Mouse (Mus musculus) embryo, embryonic 9.5 days (tissue): Measurements from ENCODE around the gene Pid1.
A peak's percentile ranks its signal among the peaks of the same experiment; 100 is the strongest.
"Not testable (repeated sequence)": the region's sequence is repeated elsewhere in the genome, so short reads cannot be mapped to it uniquely, and the experiment has no call there.

Source experiments
- DNase-seq: peaks from one replicate; pipeline ENCODE4 v3.0.0-alpha.2; 2017; ENCODE audit errors: extremely low spot score

The Pid1 gene

DNA sequence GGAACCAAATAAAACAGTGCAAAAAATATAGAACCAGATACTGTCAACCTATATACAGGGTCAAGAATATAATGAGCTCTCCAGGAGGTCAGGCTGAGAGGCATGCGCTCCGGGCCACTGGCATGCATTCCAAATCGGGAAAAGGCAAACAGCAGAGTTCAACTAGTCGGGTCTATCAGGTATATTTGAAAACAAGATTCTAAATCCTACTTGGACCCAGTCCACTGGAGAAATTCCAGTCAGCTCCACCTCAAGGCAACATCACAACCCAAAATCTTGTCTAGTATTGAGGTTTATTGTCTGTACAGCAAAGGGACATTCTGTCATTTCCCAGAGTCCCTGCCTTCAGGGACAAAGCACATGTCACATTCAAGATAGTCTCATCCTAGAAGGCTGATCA lies 91.0 kb downstream of the Pid1 start:
- DNase-seq: no peak

DNA sequence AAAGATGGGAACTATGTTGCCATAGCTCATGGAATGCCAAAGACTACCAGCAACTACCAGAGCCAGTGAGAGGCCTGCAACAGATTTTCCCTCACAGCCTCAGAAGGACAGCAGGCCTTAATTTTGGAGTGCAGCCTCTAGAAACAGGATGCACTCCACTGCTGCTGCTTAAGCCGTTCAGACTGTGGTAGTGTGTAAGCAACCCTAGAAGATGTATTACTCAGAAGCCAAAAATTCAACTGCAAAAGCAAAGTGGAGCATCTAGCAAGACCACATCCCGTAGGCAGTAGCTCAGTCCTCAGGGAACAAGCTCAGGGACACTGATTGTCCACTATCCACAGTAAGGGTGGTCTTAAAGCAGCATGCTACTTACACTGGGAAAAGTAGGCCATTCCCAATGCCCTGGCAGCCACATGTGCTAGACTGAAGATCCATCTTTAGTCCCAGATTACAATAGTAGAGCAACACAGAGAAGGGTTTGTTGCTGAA lies 92.2 kb downstream of the Pid1 start:
- DNase-seq: no peak

DNA sequence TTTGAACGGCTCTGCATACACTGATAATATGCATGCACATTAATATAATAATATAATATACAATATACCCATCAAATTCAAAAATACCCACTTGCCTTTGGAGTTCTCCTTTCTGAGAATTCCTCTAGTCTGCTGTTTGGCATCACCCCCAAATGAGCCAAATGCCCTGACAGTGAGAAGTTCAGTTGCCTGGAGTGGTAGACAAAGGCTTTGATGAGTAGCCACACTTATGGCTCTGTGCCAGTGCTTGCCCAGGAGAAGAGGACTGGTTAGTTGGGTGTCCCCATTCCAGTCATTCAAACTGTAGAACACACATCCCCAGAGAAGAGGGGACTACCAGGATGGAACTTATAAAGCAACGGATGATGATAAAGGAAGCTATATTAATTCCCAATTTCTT lies 106.3 kb downstream of the Pid1 start:
- DNase-seq: no peak

DNA sequence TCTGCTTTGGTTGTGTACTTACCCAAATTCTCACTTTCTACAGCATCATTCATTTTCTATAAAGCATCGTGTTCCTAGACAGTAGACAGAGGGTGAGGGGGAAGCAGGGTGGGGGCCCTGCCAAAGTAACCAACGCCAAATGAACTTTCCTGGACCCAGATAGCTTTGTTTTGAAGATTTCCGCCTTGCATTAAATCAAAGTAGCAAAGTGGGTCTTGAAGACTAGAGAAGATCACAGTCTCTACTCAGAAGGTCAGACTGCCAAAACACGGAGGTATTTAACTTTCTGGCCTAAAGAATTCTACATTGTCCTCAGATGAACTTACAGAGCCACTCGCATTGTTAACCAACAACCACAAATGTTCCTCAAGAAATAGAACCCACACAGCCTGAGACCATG lies 109.6 kb downstream of the Pid1 start:
- DNase-seq: no peak

DNA sequence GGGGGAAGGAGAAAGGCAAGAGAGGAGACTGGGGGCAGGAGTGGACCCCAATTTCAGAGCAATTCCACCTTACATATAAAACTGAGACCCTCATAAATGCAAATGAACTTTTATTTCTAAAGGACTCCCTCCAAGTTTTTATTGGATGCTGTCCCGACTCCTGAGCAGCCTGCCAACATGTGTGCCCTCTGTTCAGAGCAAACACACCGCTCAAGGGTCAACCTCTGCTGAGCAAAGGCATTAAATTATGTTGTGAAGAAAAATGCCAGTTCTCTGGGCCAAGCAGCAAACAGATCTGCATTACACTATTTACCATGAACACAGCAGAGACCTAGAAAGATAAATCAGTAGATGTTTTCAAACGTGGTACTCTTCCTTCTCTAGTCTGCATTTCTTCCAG lies 110.1 kb downstream of the Pid1 start:
- DNase-seq: no peak

DNA sequence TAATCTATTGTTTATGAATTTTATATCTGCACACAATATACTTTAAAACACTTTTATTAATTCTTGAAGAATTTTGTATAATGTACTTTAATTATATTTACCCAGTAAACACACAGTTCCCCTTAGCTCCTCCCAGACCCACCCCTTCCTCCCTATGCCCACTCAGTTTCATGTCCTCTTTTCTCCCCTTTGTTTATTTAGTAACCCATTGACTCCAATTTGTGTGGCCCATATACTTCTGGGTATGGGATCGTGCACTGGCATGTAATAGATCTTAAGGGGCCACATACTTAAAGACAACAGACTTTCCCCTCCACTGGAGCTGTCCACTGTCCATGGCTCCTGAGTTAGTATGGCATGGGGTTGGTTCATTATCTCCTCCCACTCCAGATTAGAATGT lies 112.8 kb downstream of the Pid1 start:
- no peak for DNase-seq

DNA sequence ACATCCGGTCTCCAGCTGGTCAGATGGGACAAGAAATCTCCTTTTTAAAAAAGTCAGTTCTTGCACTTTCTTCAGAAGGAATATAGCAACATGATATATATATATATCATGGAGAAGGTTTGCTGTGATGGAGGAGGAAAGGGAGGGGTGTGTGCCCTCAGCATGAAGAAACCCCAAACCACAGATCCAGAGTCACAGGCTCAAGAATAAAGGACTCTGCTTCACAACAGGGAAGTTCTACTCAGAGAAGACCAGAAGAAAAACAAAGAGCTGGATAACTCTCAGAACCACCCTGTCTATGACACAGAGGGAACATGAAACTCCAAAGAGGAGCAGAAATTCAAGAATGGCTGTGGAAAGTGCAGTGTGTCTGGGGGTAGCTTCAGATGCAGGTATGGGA lies 113.2 kb downstream of the Pid1 start:
- no peak for DNase-seq

DNA sequence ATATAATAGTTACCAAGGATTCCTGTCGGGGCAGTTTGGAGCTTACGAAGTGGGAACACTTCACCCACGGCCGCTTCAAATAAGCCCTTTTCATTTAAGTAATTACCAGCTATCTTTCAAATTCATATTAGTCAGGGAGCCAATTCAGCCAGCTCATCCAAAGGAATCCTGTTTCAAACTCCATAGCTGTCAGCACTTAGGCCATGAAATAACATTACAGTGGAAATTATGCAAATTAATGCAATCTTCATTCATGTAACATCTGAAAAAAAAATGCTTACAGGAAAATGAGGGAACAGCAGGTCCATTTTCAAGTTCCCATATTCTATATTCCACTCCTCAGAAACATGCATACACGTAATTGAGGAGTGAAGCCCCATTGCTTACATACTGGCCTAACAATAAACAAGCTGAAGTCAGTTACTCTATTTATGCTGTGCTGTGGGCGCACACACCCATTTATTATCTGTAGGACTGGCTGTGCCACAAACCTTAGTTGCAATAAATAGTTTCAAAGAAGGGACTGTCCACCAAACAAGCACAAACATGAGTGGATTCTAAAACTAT lies 114.1 kb downstream of the Pid1 start:
- no peak for DNase-seq

DNA sequence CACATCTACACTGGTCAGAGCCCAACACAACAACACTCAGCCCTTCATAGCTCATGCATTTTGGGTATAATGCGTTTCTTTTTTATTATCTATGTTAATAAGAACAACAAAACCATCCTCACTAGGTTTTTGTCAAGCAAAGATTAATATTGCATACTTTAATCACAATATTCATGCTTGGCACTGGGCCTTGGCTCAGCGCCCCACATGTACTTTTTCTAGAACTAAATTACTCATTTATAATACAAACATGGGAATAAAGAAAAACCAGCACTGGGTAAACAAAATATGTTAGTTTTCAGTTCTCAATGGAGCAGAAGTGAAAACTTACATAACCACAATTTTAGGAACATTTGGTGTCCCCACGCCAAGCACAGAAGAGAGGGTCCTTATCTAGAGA lies 116.9 kb downstream of the Pid1 start:
- no peak for DNase-seq

DNA sequence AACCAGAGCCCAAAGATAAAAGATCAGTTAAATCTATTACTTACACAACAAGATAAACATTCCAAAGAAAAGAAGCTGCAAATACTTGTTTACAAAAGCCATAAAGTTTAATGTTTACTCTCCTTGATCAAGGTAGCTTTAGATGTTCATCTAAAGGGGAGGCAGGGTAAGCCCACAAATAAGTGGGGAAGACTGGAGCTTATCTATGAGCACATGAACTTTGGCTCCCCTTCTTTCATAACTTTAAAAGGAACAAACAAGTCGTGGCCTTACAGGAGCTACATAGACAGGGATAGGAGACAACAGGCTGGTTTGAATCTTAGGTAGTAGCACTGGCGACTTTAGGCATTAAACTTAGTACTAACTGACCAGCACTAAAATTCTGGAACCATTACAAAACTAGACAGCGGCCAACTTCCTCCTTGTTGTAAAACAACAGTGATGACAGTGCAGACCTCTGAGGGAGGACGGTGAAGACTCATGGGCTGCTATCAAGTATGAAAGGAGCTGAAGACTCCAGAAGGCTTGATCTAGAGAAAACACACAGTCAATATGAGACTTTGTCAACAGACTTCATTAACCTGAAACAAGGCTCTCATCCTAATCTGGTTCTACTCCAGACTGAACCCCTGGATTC lies 122.7 kb downstream of the Pid1 start:
- DNase-seq: no peak

DNA sequence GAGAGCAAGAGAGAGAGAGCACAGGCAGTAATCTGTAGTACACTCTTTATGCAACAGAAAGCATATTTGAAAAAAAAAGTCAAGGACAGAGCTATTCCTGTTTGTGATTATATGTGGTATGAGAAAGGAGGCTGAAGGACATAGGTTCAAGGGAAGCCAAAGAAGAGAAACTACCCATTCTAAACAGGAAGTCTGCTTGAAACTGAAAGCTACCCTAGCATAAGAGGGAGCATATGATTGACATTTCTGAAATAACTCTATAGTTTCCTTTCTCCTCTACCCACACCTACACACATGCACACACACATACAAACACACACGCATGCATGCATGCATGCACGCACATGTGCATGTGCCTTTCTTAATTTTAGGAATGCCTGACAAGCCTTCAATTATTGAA lies 123.8 kb downstream of the Pid1 start:
- DNase-seq: no peak

DNA sequence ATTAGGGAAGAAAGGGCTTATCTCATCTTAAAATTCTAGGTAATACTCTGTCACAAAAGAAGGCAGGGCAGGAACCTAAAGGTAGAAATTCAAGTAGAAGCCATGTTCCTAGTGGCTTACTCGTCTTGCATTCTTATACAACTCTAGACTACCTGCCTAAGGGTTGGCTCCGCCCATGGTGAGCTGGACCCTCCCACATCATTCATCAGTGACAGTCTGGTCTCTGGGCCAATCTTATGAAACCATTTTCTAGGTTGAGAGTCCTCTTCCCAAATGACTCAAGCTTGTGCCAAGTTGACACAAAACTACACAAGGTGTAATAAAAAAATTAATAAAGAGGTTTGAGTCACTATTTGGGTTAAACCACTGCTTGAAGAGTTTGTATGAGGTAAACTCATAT lies 133.5 kb downstream of the Pid1 start:
- no peak for DNase-seq

DNA sequence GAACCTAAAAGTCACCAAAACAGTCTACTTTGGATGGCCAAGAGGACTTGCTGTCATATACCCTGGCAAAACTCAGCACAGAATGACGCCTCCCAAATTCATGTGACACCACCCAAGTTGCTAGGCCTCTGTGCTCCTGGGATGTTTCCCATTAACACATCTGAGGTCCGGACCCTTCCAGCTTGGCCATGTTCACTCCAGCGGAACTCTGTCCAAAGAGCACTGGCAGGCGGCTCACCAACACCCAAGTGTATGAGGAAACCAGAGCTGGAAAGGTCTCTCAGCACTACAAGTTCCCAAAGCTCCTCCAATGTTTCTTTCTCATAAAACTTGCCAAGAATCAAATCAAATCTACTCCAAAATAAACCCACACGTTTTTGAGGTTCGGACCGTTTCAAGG lies 138.4 kb downstream of the Pid1 start:
- no peak for DNase-seq

DNA sequence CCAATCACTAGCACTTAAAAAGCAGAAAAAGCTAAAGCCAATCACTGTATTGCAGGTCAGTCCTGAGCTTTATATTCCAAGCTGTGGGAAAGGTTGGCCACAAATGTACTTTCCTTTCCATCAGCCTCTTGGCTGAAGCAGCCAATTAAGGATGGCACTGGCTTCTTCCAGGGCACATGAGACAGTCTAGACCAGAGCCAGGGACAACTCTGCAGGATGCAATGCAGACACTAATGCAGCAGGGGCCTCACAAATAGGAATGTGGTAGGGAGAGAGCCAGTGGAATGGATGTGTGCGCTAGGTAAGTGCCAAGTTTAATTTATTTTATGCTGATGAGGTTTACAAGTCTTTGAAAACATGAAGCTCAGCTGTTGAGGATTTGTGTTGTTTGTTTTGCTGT lies 141.9 kb downstream of the Pid1 start:
- DNase-seq: no peak

DNA sequence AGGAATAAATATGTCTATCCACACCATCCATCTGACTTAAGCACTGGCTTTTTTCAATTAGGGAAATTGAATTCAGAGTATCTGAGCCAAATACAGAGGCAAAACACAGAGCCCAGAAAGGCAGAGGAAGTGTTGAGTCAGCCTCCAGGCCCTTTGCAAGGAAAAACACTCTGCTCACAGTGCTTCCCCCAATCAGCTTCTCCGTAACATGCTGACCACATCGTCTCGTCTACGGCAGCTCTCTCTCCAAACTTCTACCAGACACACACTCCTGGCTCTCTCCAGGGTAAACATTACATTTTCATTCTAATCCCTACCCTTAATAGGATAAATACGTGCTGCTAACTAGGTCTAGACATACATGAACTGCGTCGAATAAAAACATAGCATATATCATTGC lies 145.4 kb downstream of the Pid1 start:
- DNase-seq: no peak

DNA sequence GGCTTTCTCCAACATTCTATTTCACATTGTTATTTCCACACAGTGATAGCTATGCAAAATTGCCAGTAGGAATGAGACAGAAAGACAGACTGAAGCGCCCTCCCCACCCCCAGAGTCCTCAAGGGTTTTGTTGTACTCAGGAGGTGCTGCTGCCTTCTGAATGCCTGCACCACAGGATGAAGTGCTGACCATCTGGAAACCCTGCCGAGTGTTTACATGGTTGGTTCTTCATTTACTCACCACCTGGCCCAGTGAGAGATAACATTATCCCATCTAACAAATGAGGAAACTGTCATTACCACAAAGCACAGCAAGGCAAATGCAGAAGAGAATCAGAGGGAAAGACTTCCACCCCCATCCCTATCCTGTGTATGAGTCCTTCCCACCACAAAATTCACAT lies 146.2 kb downstream of the Pid1 start:
- no peak for DNase-seq

DNA sequence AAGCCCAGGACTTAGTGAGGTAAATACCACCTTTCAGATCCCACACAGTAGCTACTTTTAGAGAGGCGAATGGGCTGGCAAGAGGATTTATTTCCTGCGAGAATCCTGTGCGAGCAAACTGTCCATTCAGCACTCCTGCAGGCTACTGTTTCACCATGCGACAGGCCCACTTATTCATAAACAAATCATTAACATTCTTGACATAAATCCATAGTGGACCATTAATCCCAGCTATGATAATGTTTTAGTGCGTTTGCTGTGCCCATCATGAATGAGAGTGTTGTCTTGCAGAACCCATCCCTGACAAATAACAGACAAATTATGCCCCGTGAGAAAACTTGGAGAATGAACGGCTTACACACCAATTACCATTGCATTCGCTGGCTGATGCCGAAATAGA lies 152.5 kb downstream of the Pid1 start:
- DNase-seq: no peak

DNA sequence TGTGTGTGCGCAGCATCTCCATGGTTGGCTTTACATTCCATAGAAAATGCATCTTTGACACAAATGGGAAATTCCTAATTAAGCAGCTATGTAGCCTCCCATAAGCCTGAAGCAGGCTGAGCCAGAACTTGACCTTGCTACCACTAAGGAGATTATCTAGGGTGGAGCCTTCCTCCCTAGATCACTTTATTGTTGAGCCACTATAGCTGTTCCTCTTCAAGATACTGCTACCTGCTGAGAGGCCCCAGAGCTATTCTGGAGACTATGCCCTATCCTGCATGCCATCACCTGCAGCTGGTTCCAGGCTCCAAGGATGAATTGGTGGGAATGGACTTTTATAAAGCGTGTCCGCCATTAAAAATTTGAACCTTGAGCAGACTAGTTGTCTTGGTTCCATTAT lies 158.2 kb downstream of the Pid1 start:
- not testable (repeated sequence) for DNase-seq

DNA sequence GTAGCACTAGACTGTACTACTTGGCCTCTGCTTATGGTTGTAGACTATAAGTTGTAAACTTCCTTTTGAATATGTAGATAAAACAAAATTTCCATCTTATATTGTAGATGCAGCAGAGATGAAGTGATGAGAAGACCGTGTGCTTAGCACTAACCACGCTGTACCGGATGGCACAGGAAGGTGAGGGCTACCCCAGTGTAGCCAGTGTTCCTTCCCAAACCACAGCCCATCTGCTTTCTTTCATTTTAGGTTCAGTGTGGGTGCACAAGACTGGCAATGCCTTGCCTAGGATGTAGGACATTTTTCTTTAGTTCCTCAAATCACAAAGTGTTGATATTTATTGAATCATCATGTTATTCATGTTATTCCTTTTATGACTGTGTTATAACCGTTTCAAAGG lies 160.5 kb downstream of the Pid1 start:
- DNase-seq: no peak

DNA sequence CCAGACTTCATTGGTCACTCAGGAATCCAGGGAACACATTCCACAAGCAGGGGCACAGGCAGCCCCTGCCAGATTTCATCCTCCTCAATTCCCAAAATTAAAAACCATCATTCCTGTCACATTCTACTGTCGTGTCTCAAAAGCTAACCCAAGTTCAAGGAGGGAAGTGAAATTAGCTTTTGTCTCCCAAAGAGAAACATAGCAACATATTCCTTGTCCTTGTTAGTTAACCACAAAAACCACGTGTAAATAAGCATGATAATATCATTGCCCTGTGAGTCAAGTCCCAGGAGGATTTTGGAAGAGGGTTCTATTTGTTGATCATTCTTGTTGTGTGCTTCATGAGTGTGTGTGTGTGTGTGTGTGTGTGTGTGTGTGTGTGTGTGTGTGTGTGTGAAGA lies 164.1 kb downstream of the Pid1 start:
- DNase-seq: no peak

DNA sequence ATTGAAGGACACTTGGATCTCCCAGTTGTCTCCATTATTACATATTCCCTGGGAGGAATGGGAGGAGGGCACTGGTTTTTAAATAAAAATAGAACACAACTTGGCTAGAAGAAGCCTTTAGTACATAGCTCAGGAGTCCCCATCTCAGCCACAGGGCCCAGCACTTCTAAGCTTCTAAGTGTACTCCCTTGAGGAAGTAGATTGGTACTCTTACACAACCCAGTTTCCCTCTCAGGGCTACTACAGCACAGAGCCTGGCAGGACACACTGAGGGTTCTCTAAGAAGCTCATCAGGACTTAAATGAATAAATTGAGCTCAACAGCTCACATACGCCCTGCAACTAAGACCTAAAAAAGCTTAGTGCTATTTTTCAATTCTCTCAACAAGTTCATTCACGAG lies 165.1 kb downstream of the Pid1 start:
- DNase-seq: no peak

DNA sequence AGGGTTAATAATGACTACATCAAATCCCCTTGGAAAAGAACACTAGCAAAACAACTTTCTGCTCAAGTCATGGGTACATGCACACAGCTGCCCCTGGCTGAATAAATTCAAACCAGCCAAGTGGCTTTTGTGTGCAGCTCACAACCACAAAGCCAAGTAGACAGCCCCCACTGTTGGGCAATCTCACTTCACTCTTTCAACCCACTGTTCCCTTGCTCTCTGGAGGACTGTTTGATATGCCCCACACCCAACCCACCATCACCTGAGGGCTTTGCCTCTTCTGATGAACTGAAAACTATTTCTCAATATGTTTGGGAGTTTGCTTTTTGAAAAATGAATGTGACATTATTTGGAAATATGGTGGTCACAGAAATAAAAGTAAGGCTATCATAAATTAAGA lies 171.8 kb downstream of the Pid1 start:
- no peak for DNase-seq

DNA sequence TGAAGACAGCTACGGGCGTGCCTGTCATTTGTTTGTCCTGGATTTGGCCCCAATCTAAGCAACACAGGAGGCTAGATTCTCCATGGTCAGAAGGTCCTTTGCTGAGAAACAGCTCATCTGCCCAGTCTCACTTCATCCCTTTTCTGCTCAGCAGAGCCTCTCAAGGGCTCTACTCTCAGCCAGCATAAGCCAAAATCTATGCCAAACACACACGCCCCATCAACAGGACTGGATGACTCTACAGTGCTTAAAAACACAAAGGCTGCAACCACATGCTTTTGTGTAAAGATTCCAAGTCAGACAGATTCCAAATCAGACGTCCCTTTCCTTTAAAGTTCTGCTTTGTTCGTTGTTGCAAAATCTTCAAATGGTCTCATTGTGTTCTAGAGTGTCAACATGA lies 174.5 kb downstream of the Pid1 start:
- DNase-seq: no peak

DNA sequence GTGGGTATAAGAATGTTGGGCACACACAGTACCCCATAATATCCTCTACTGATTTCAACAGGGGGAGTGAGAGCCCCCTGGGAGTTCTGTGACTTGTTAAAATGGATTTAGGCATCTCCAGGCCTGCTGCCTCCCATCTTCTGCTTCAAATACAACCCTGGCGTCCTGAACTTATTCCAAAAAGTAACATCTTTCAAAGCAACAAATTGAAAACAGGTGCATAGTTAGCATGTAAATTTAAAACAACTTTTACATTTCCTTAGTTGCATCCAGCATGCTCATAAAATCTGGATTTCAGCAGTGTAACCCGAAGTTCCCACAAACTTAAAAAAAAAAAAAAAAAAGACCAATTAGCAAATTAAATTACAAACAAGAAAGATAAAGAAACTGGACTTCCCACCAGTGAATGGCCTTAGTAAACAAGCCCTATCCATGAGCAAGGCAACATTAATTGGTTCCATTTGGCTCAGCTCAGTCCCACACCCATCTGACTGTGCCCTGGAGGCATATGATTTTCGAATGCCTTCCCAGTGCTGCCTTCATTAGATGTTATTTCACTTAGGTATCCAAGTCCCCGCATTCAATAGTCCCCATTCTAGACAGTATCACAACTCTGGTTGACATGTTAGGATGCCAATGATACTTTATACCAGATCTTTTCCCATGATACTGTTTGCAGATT lies 177.1 kb downstream of the Pid1 start:
- DNase-seq: peak; percentile 7
